Mouse (Mus musculus) liver, embryonic 14.5 days (tissue): ENCODE measurements around the gene Usp8. TPM values are rescaled to one million over a fixed set of nuclear protein-coding genes. Genes with fewer than 3 reads are reported as not detected.
A peak's percentile ranks its signal among the peaks of the same experiment; 100 is the strongest.

Experiments used
- ATAC-seq: fragments of 200-750 bp; cut with Nextera tagmentation; 2 replicates; pipeline ENCODE4 v1.8.0; 2017; ENCODE audit warnings: moderate number of reproducible peaks, mild to moderate bottlenecking, moderate library complexity; ENCODE audit not compliant: insufficient read depth
- DNase-seq, 3 experiments: peaks; one replicate each; pipeline ENCODE4 v3.0.0-alpha.2; 2012 to 2013; ENCODE audit warnings: low read depth in 3 of 3, low spot score in 3 of 3
- H3K27ac ChIP-seq: fragments of 300-500 bp; sonication (generic); 2 replicates; pipeline ENCODE4 v1.5.1; 2014; ENCODE audit warnings: moderate library complexity, mild to moderate bottlenecking, control low read depth, inconsistent platforms
- H3K27me3 ChIP-seq: fragments of 300-500 bp; sonication (generic); 2 replicates; pipeline ENCODE4 v1.6.1; 2014; ENCODE audit warnings: mild to moderate bottlenecking, low read length, moderate library complexity; ENCODE audit not compliant: control insufficient read depth, insufficient read depth
- H3K36me3 ChIP-seq: fragments of 300-500 bp; sonication (generic); replicated peaks from 2 replicates; pipeline ENCODE4 v1.6.1; 2014; ENCODE audit warnings: low read depth; ENCODE audit not compliant: control insufficient read depth, insufficient read depth
- H3K4me1 ChIP-seq, 2 experiments: fragments of 200-500 bp in 1 of 2; fragments of 300-500 bp in 1 of 2; sonication (generic) in 1 of 2; replicated peaks; 2 replicates each; pipeline ENCODE4 v1.6.1; 2012 to 2014; ENCODE audit warnings: antibody characterized with exemption in 1 of 2, inconsistent platforms in 1 of 2, low read length in 1 of 2; ENCODE audit not compliant: control insufficient read depth in 2 of 2, insufficient read depth in 2 of 2
- H3K4me2 ChIP-seq: fragments of 300-500 bp; sonication (generic); 2 replicates; pipeline ENCODE4 v1.6.1; 2014; ENCODE audit warnings: low read depth, mild to moderate bottlenecking, control low read depth, moderate library complexity
- H3K4me3 ChIP-seq, 2 experiments: fragments of 200-500 bp in 1 of 2; fragments of 300-500 bp in 1 of 2; sonication (generic) in 1 of 2; 2 replicates each; pipeline ENCODE4 v1.5.1; 2012 to 2014; ENCODE audit warnings: low read depth in 2 of 2, low read length in 2 of 2, mild to moderate bottlenecking in 2 of 2, control low read depth in 1 of 2, inconsistent platforms in 1 of 2, moderate library complexity in 1 of 2; ENCODE audit not compliant: insufficient read depth in 1 of 2
- H3K9ac ChIP-seq: fragments of 300-500 bp; sonication (generic); replicated peaks from 2 replicates; pipeline ENCODE4 v1.6.1; 2014; ENCODE audit warnings: mild to moderate bottlenecking, control low read depth, moderate library complexity
- H3K9me3 ChIP-seq: fragments of 300-500 bp; sonication (generic); 2 replicates; pipeline ENCODE4 v1.6.1; 2016; ENCODE audit warnings: low read length, mixed read lengths; ENCODE audit not compliant: control insufficient read depth
- CTCF ChIP-seq: IDR thresholded peaks from 2 replicates; pipeline ENCODE4 v1.5.1; 2016; ENCODE audit warnings: antibody characterized with exemption, low read depth, control low read depth
- EP300 ChIP-seq: IDR thresholded peaks from 2 replicates; pipeline ENCODE4 v1.6.1; 2016; ENCODE audit warnings: antibody characterized with exemption, low read depth
- WGBS: fragments of 180-500 bp; shearing (Covaris S2); extraction: QIAGEN DNeasy Blood & Tissue Kit; methylation state at CpG from one replicate; pipeline ENCODE4 v1.1.7; 2014; ENCODE audit not compliant: insufficient replicate concordance; 5-methylcytosine and 5-hydroxymethylcytosine counted together
- polyA plus RNA-seq, 2 experiments: library from polyadenylated mRNA; depleted of rRNA in 1 of 2; stranded (reverse) in 1 of 2; unstranded in 1 of 2; fragments of >200 nt; fragmentation: Nextera tagmentation in 1 of 2; extraction: Ambion mirVana in 1 of 2; gene quantifications; 2 replicates each; pipeline versions ENCODE4 v1.2.1 to v1.2.3; 2012 to 2014

Gene Usp8
- polyA plus RNA-seq, 2 experiments, result 12.1 to 17.8 TPM

DNA sequence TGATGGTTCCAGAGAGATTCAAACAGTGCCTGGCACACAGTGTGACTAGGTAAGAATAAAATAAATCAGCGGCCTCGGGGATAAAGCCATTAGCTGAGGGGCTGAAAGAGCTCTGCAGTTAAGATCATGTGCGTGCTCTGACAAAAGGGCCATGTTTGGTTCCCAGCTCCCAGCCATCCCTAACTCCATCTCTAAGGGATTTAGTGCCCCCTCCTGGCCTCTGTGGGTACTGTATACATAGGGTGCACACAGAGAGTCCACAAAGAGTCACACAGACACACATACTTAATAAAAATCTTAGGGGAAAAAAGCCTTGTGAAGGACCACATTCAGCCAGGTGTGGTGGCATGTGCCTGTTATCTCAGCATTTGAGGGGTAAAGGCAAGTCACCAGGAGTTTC lies 60.5 kb downstream of the Usp8 start:
- DNase-seq, result no peak
- H3K27me3 ChIP-seq, result no peaks in the 10 kb centered on the region
- TF ChIP-seq EP300 (no peak), CTCF (peak; percentile 44)
- WGBS, result 86% methylated on average over 3 of the region's 3 CpGs
- H3K4me1 ChIP-seq, result no peaks in the 10 kb centered on the region
- no peak for ATAC-seq
- no peak overlapping the region for H3K27ac ChIP-seq
- no peak overlapping the region for H3K4me3 ChIP-seq
- H3K36me3 ChIP-seq, result no peaks in the 10 kb centered on the region; the same call in 1 of the 2 replicates
- H3K9me3 ChIP-seq, result no peaks in the 10 kb centered on the region
- H3K9ac ChIP-seq, result no peak overlapping the region
- no peak overlapping the region for H3K4me2 ChIP-seq

- DNase-seq (no peak), ATAC-seq (no peak)
- Histone ChIP-seq H3K9ac (no peak overlapping the region), H3K27me3 (no peaks in the 10 kb centered on the region), H3K4me2 (no peak overlapping the region), H3K9me3 (no peaks in the 10 kb centered on the region), H3K27ac (no peak overlapping the region), H3K4me3 (no peak overlapping the region), H3K36me3 (no peaks in the 10 kb centered on the region), H3K4me1 (no peaks in the 10 kb centered on the region)
- 72% methylated on average over 4 of the region's 4 CpGs for WGBS
- TF ChIP-seq EP300 (no peak), CTCF (peak; percentile 30; the same call in 1 of the 2 replicates)
These were observed 61.1 kb downstream of the Usp8 start for GRCm38 (mm10) chr2:126768194-126768593.

DNA sequence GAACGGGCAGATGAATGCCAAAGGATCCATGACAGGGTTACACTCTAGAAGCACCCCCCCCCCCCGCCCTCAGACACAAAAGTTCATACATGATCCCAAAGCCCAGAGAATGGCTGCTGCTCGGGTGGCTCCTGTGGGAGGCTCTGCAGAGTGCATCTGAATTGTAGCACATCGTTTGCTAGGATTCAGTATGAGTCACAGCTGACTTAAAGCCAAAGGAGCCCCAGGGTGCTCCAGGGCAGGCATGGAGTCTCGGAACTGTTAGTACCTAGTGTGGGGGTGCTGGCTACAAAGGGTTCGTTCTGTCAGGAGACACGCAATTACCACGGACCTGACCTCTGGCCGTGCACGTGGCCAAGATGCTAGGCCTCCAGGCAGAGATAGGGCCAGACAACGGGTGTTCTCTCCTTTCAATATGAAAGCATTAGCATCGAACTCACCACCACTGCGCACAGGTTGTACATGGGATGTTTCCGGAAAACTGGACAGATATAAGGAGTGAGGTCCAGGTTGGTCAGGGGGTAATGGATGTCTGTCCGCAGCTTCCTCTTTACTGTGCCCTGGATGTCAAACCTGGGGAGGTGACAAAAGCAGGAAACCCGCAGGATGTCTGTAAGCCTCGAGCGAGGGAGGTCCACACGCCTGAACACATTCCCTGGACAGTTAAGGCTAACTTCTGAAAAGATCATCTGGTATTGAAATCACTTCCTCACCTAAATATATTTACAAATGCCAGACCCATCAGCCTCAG lies 62.5 kb downstream of the Usp8 start:
- Histone ChIP-seq H3K4me1 (no peaks in the 10 kb centered on the region), H3K4me2 (no peak overlapping the region), H3K27ac (no peak overlapping the region), H3K27me3 (no peaks in the 10 kb centered on the region), H3K9me3 (no peaks in the 10 kb centered on the region), H3K36me3 (no peaks in the 10 kb centered on the region), H3K9ac (no peak overlapping the region), H3K4me3 (no peak overlapping the region)
- DNase-seq (no peak), ATAC-seq (no peak)
- TF ChIP-seq EP300 (no peak), CTCF (no peak)
- 46% methylated on average over 19 of the region's 19 CpGs for WGBS

- TF ChIP-seq EP300 (no peak), CTCF (no peak)
- ATAC-seq (no peak), DNase-seq (no peak)
- H3K9ac ChIP-seq, result no peak overlapping the region
- H3K4me3 ChIP-seq, result no peak overlapping the region
- no peak overlapping the region for H3K27ac ChIP-seq
- H3K36me3 ChIP-seq, result no peaks in the 10 kb centered on the region
- no peak overlapping the region for H3K4me2 ChIP-seq
- WGBS, result 66% methylated on average over 5 of the region's 5 CpGs
- H3K27me3 ChIP-seq, result no peaks in the 10 kb centered on the region
- H3K4me1 ChIP-seq, result no peaks in the 10 kb centered on the region
- H3K9me3 ChIP-seq, result no peaks in the 10 kb centered on the region
These were observed 65.1 kb downstream of the Usp8 start for GRCm38 (mm10) chr2:126772217-126772616.

DNA sequence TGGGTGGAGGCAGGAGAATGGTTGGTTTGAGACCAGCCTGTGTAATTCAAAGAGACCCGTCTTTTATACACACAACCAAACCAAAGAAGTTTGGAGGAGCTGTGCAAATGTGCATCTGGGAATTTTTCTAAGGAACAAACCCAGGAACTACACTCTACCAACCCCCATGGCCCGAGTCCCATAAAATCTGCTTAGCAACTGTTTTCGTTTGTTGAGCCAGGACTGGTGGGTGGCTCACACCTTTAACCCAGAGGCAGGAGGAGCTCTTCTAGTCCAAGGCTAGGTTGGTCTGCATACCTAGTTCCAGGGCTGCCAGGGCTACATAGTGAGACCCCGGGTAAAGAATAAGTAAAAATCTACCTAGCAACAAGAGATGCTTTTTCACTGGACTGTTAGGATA lies 68.8 kb downstream of the Usp8 start:
- no peak for ATAC-seq
- Histone ChIP-seq H3K36me3 (no peaks in the 10 kb centered on the region), H3K4me1 (0 out of 4 replicates have a peak, but pooled peaks cover 0 to 2% of the 10 kb centered on the region in 2 experiments), H3K27ac (no peak overlapping the region), H3K9ac (no peak overlapping the region), H3K27me3 (no peaks in the 10 kb centered on the region), H3K4me3 (no peak overlapping the region), H3K4me2 (no peak overlapping the region), H3K9me3 (no peaks in the 10 kb centered on the region)
- 49% methylated on average over 4 of the region's 4 CpGs for WGBS
- TF ChIP-seq EP300 (no peak), CTCF (no peak)
- DNase-seq, result no peak
